Mouse (Mus musculus): ENCODE data around the gene Smyd5. TPM values are rescaled to one million over a fixed set of nuclear protein-coding genes. Genes with fewer than 3 reads are reported as not detected.
A peak's percentile ranks its signal among the peaks of the same experiment; 100 is the strongest.

Gene Smyd5
- total and polyA plus RNA-seq, 2 experiments: 6.1 to 16.2 TPM

GRCm38 (mm10) chr6:85419150-85419549, 12.6 kb upstream of the Smyd5 start:
- Histone ChIP-seq H3K4me1 (ENCODE audit: control insufficient read depth, insufficient read depth, low read length) (no peaks in the 10 kb centered on the region), H3K4me3 (ENCODE audit: insufficient read depth, low read depth, low read length) (no peak overlapping the region), H3K27ac (replicated peaks; ENCODE audit: insufficient read depth, low read depth, low read length) (no peak overlapping the region), H3K9ac (ENCODE audit: low read depth, low read length) (no peak overlapping the region), H3K79me2 (ENCODE audit: control insufficient read depth, insufficient read depth, low read length) (no peaks in the 10 kb centered on the region), H3K36me3 (ENCODE audit: control insufficient read depth, insufficient read depth, low read length) (no peaks in the 10 kb centered on the region), H3K27me3 (ENCODE audit: control insufficient read depth, insufficient read depth, low read length) (peaks cover 3% of the 10 kb centered on the region)
- TF ChIP-seq POLR2A (IDR thresholded peaks at IDR 0.05; ENCODE audit: extremely low read depth, insufficient read depth, low read length): no peak
- no peak for TF ChIP-seq CTCF (IDR thresholded peaks at IDR 0.05; ENCODE audit: low read depth, low read length)
- 88% methylated on average over 2 of the region's 2 CpGs for WGBS
- no peak for DNase-seq (ENCODE audit: extremely low read depth, low read depth, low spot score)

- no peak within 1 kb of the TSS for H3K27ac ChIP-seq (replicated peaks; ENCODE audit: insufficient read depth, low read depth, low read length)
- H3K4me3 ChIP-seq (ENCODE audit: insufficient read depth, low read depth, low read length): no peak within 1 kb of the TSS
- H3K9ac ChIP-seq (ENCODE audit: low read depth, low read length): no peak within 1 kb of the TSS
- DNase-seq (ENCODE audit: extremely low read depth, low read depth, low spot score): no peak
- no peaks in the 10 kb centered on the region for H3K36me3 ChIP-seq (ENCODE audit: control insufficient read depth, insufficient read depth, low read length)
- H3K27me3 ChIP-seq (ENCODE audit: control insufficient read depth, insufficient read depth, low read length): peaks cover 4% of the 10 kb centered on the region
- WGBS: 25% methylated on average over 28 of the region's 28 CpGs
- no peaks in the 10 kb centered on the region for H3K79me2 ChIP-seq (ENCODE audit: control insufficient read depth, insufficient read depth, low read length)
- no peaks in the 10 kb centered on the region for H3K4me1 ChIP-seq (ENCODE audit: control insufficient read depth, insufficient read depth, low read length)
- TF ChIP-seq POLR2A (IDR thresholded peaks at IDR 0.05; ENCODE audit: extremely low read depth, insufficient read depth, low read length) (no peak), CTCF (IDR thresholded peaks at IDR 0.05; ENCODE audit: low read depth, low read length) (no peak)
These were observed 7.9 kb upstream of the Smyd5 start, which contains the start of gene Noto for GRCm38 (mm10) chr6:85423836-85424379. Gene Noto (plus strand): TSS chr6:85423886.

- Histone ChIP-seq H3K4me3 (ENCODE audit: insufficient read depth, low read depth, low read length) (peak overlapping the region; percentile 89), H3K27me3 (ENCODE audit: control insufficient read depth, insufficient read depth, low read length) (no peaks in the 10 kb centered on the region), H3K36me3 (ENCODE audit: control insufficient read depth, insufficient read depth, low read length) (no peaks in the 10 kb centered on the region), H3K9ac (ENCODE audit: low read depth, low read length) (0 out of 2 replicates have a peak overlapping the region, but pooled peaks have one; percentile 18), H3K4me1 (ENCODE audit: control insufficient read depth, insufficient read depth, low read length) (peaks cover 5% of the 10 kb centered on the region; the same call in 1 of the 2 replicates), H3K79me2 (ENCODE audit: control insufficient read depth, insufficient read depth, low read length) (peaks cover 5% of the 10 kb centered on the region; the same call in 1 of the 2 replicates), H3K27ac (replicated peaks; ENCODE audit: insufficient read depth, low read depth, low read length) (no peak overlapping the region)
- no peak for DNase-seq (ENCODE audit: extremely low read depth, low read depth, low spot score)
- WGBS: 42% methylated on average over 8 of the region's 8 CpGs
- TF ChIP-seq CTCF (IDR thresholded peaks at IDR 0.05; ENCODE audit: low read depth, low read length) (no peak), POLR2A (IDR thresholded peaks at IDR 0.05; ENCODE audit: extremely low read depth, insufficient read depth, low read length) (no peak)
These were observed 431 bp upstream of the Smyd5 start for GRCm38 (mm10) chr6:85431274-85431841.

- Histone ChIP-seq H3K27ac (replicated peaks; ENCODE audit: insufficient read depth, low read depth, low read length) (no peak overlapping the region), H3K4me3 (ENCODE audit: insufficient read depth, low read depth, low read length) (no peak overlapping the region), H3K27me3 (ENCODE audit: control insufficient read depth, insufficient read depth, low read length) (no peaks in the 10 kb centered on the region), H3K79me2 (ENCODE audit: control insufficient read depth, insufficient read depth, low read length) (peaks cover 5% of the 10 kb centered on the region; the same call in 1 of the 2 replicates), H3K36me3 (ENCODE audit: control insufficient read depth, insufficient read depth, low read length) (no peaks in the 10 kb centered on the region), H3K9ac (ENCODE audit: low read depth, low read length) (no peak overlapping the region), H3K4me1 (ENCODE audit: control insufficient read depth, insufficient read depth, low read length) (peaks cover 5% of the 10 kb centered on the region; the same call in 1 of the 2 replicates)
- TF ChIP-seq CTCF (IDR thresholded peaks at IDR 0.05; ENCODE audit: low read depth, low read length) (no peak), POLR2A (IDR thresholded peaks at IDR 0.05; ENCODE audit: extremely low read depth, insufficient read depth, low read length) (no peak)
- 77% methylated on average over 5 of the region's 5 CpGs for WGBS
- DNase-seq (ENCODE audit: extremely low read depth, low read depth, low spot score): peak; percentile 22
These were observed 2.1 kb downstream of the Smyd5 start for GRCm38 (mm10) chr6:85433865-85434264.

GRCm38 (mm10) chr6:85436204-85436603, 4.4 kb downstream of the Smyd5 start:
- Histone ChIP-seq H3K9ac (ENCODE audit: low read depth, low read length) (no peak overlapping the region), H3K79me2 (ENCODE audit: control insufficient read depth, insufficient read depth, low read length) (peaks cover 5% of the 10 kb centered on the region; the same call in 1 of the 2 replicates), H3K36me3 (ENCODE audit: control insufficient read depth, insufficient read depth, low read length) (0 out of 2 replicates have a peak, but pooled peaks cover 2% of the 10 kb centered on the region), H3K4me3 (ENCODE audit: insufficient read depth, low read depth, low read length) (no peak overlapping the region), H3K4me1 (ENCODE audit: control insufficient read depth, insufficient read depth, low read length) (peaks cover 5% of the 10 kb centered on the region; the same call in 1 of the 2 replicates), H3K27ac (replicated peaks; ENCODE audit: insufficient read depth, low read depth, low read length) (no peak overlapping the region), H3K27me3 (ENCODE audit: control insufficient read depth, insufficient read depth, low read length) (no peaks in the 10 kb centered on the region)
- 74% methylated on average over 1 of the region's 1 CpGs for WGBS
- DNase-seq (ENCODE audit: extremely low read depth, low read depth, low spot score): no peak
- TF ChIP-seq CTCF (IDR thresholded peaks at IDR 0.05; ENCODE audit: low read depth, low read length): no peak
- no peak for TF ChIP-seq POLR2A (IDR thresholded peaks at IDR 0.05; ENCODE audit: extremely low read depth, insufficient read depth, low read length)

- TF ChIP-seq POLR2A (IDR thresholded peaks at IDR 0.05; ENCODE audit: extremely low read depth, insufficient read depth, low read length) (no peak), CTCF (IDR thresholded peaks at IDR 0.05; ENCODE audit: low read depth, low read length) (no peak)
- Histone ChIP-seq H3K4me1 (ENCODE audit: control insufficient read depth, insufficient read depth, low read length) (peaks cover 3% of the 10 kb centered on the region; the same call in 1 of the 2 replicates), H3K79me2 (ENCODE audit: control insufficient read depth, insufficient read depth, low read length) (peaks cover 5% of the 10 kb centered on the region; the same call in 1 of the 2 replicates), H3K4me3 (ENCODE audit: insufficient read depth, low read depth, low read length) (no peak overlapping the region), H3K27ac (replicated peaks; ENCODE audit: insufficient read depth, low read depth, low read length) (no peak overlapping the region), H3K36me3 (ENCODE audit: control insufficient read depth, insufficient read depth, low read length) (0 out of 2 replicates have a peak, but pooled peaks cover 2% of the 10 kb centered on the region), H3K9ac (ENCODE audit: low read depth, low read length) (no peak overlapping the region), H3K27me3 (ENCODE audit: control insufficient read depth, insufficient read depth, low read length) (no peaks in the 10 kb centered on the region)
- WGBS: 85% methylated on average over 6 of the region's 6 CpGs
- no peak for DNase-seq (ENCODE audit: extremely low read depth, low read depth, low spot score)
These were observed 4.8 kb downstream of the Smyd5 start for GRCm38 (mm10) chr6:85436631-85437030.
